Mouse (Mus musculus) left cerebral cortex, postnatal 36 days (tissue): ENCODE data around the gene Bet1l. TPM values are rescaled to one million over a fixed set of nuclear protein-coding genes. Genes with fewer than 3 reads are reported as not detected.

Source experiments
- DNase-seq, 2 experiments: peaks; one replicate each; pipeline ENCODE4 v3.0.0; 2021 to 2022; ENCODE audit warnings: low spot score in 2 of 2, mixed read lengths in 1 of 2
- intact Hi-C: fragments of 180-260 bp; cut with DNase I; formaldehyde crosslinking; loops from one replicate; pipeline ENCODE4 v1.15.1; 2025
- total RNA-seq, 2 experiments: library from RNA; stranded (reverse); gene quantifications; 2 replicates each; pipeline ENCODE4 v1.2.3; 2021

The Bet1l gene
- total RNA-seq, 2 experiments from 2014 or later = 22.5 to 27.3 TPM

DNA sequence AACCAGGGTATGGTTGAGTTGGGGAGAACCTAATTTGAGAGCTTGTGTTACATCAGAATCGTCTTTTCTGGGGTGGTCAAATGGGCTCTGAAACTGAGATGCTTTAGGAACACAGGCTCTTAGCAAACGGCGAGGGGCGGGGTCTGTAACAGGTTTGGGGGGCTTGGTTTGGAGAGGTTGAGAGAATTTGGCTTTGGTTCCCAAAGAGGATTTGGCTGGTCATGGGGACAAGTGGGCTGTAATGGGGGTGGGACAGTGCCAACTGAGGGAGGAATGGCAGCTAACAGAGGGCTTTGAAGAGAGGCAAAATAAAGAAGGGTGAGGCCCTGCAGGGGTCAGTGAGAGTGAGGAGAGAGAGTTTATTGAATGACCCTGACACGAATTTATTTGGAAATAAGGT is 17.8 kb downstream of the Bet1l start:
- intact Hi-C loops = no loop called here
- DNase-seq = no peak

DNA sequence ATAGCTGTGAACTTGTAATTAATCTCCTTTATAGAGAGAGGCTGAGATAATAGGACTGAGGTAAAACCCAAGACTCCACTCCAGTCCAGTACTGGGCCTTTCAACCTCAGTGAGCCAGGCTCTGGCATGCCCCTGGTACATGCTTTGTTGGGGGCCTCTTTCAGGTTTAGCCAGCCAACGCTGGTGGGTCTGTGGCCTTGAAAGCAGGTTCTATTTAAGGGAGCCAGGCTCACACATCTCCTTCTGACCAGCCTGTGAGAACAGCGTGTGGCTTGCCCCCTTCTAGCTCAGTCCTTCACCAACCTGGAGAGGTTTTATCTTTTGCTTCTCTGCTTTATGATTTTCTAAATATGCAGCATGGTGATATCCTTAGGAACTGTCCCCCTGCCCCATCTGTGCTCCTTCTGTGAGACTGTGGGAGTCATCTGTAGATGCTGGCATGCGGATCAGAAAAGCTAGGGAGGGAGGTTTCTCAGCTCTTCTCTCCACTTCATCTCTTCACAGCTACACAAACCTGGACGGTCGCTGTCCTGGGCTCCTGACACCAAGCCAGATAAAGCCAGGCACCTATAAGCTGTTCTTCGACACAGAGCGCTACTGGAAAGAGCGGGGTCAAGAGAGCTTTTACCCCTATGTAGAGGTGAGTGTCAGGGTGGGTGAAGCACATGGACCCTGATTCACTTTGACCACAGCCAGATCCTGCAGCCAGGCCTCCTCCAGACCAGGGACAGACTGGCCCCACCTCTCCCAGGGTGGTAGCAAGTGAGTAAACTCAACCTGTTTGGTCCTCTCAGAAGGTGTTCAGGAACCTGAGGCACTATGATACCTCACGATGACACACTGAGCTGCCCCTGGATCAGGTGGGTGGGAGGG is 20.9 kb downstream of the Bet1l start:
- peak in 1 of 2 experiments; percentile 59 for DNase-seq
- intact Hi-C loops = no loop called here

DNA sequence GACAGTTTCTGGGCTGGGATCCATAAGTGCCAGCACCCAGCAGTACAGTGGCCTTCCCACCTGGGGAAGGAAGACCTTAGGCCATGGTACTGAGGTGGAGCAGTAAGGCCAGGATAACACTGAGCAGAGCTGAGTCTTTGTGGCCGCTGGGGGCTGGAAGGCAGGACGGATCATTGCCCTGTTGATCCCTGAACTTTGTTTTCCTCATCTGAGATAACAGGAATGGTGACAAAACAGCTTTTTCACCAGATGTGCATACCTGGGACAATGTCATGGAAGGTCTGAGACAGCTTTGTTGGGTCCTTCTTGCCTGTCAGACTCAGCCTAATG is 21.7 kb downstream of the Bet1l start:
- intact Hi-C loops = no loop called here
- DNase-seq = no peak

DNA sequence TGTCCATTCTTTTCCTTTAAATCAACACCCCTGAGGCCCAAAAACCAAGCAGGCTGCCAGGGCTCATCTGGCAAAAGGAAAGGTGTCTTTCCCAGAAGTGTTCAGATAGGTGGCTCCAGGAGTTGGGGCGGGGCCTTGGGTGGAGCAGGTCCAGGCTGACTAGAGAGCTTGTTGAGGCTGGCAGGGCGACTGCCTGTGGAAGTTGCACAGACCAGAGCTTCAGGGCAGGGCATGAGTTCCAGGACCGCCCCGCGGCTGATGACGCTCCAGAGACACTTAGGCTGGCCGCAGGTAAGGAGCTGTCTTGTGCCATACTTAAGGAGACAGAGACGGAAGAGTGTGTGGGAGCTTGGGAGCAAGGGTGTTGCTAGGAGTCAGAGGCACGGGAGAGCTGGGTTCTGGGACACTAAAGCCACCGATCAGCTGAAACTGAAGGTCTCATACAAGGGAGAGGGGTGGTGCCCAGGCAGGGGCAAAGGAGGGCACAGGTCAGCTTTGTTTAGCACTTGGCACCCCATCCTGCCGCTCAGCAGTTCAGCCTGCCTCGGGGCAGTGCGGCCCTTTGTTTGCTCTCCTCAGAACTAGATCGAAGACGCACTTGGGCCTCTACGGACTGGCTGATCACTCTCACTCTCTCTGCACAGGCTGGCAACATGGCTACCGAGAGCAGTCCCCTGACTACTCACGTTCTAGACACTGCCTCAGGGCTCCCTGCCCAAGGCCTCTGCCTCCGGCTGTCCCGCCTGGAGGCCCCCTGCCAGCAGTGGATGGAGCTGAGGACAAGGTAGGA is 22.2 kb downstream of the Bet1l start, which contains the start of gene Urah:
Gene Urah, plus strand, starts transcription at position 51 of the 790 bp plus-strand sequence.
- intact Hi-C loops = no loop called here

DNA sequence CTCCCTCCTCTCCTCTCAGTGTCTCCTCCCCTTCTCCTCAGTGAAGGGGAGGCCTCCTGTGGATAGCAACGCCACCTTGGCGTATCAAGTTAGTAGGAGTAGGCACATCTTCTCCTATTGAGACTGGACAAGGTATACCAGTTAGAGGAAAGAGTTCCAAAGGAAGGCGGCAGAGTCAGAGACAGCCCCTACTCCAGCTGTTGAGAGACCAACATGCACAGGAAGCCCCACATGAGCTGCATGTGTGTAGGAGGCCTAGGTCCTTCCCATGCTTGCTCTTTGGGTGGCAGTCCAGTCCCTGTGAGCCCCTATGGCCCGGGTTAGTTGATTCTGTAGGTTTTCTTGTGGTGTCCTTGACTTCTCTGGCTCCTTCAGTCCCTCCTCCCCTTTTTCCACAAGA is 24.0 kb downstream of the Bet1l start:
- intact Hi-C loops = no loop called here
- DNase-seq = no peak

More for the DNA sequence above, 22.2 kb downstream of the Bet1l start, which contains the start of gene Urah:
- DNase-seq = no peak

DNA sequence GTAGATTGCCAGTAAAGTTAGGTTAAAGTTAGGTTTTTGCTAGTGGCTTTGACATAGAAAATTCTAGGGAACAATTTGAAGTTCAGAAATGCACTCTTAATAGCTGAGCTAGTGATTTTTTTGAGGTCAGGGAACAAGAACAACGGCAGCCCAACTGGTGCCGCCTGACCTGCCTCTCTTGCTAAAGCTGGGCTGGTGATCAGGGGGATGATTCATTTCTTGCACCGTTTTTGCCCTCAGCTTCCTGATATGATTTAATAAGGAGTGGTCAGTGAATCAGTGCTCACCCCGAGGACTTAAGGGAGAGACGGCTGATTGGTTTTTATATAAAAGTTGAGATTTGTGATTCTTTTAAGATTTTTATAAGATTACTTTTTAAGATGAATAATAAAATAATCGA is 25.9 kb downstream of the Bet1l start:
- intact Hi-C loops = no loop called here
- peak in 1 of 2 experiments; percentile 1 for DNase-seq

DNA sequence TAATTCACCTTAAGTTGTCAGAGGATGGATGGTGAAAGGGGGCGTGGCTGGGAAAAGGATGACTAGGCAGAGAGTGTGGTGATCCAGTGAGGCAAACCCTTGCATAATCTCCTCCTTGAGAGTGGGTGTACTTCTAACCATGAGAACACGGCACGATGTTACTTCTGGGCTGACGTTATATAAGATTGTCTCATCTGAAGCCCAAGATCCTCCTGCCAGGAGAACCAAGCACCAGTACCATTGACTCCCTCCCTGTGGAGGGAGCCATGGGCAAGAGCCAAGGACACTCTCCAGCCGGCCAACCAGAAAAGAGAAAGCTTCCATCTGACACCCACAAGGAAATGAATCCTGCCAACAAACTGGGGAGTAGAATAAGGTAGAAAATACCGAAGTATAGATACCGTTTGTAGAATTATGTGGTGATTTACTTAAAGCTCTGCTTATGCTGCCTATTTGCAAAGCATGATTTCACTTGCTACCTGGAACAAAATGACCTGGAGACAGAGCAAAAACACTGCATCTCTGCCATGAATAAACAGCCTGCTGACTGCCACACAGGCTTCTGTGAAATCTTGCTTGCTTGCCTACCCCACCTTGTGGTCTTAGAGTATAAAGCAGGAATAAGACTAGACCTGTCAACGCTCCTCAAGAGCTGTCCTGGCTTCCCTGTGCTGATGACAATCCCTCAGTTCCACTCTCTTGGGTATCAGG is 29.1 kb downstream of the Bet1l start:
- intact Hi-C loops = loop anchor here (2.0 kb wide), 2 partner anchors 676 to 750 kb away; no protein-coding TSS in a partner anchor
- DNase-seq = peak; percentile 69 to 81

DNA sequence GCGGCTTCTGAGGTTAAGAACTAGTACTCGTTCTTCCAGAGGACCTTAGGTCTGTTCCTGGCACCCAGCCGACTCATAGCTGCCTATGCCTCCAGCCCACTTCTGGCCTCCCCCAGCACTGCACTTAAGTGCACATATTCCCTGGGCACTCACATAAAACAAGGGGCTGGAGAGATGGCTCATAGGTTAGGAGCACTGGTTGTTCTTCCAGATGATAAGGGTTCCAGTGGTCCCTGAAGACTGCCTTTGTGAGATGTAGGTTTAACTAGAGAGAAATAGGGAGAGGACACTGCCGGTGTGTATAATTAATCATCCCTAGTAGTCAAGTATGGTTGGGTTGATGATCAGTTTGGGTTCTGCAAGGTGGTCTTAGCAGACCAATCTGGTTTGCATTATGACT is 34.6 kb downstream of the Bet1l start:
- intact Hi-C loops = no loop called here

DNA sequence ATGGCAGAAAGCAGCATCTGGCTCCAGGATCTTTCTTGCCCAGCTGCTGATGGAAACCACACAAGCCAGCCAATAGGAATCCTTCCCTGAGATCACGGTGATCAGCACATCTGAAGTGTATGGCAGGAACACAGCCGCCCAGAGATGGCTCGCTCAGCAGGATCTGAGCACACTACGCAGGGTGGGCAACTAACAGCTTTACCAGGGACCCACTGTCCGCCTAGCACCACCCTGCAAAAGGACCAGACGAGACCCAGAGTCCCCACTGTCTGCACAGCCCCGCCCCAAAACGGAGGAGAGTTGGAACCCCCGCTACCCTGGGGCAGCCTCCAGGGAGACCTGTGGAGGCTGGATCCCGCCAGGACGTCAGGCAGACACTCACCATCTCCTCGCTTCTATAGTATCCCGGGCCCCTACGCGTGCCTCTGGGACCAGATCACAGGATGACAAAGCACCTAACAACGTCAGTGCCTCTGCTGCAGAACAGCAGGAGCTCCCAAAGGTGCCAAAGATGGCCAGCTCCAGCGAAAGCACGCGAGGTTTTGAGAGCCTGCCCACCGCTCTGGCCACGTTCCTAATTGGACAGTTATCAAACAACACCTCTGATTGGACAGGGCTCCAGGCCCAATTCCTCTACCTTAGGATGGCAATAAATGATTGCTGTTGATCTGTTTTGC is 35.6 kb downstream of the Bet1l start, which contains the start of gene Zfp941:
Gene Zfp941, minus strand, starts transcription at position 526 of the 677 bp plus-strand sequence.
- intact Hi-C loops = no loop called here
- DNase-seq = peak; percentile 61 to 75

More for the DNA sequence above, 34.6 kb downstream of the Bet1l start:
- no peak for DNase-seq

DNA sequence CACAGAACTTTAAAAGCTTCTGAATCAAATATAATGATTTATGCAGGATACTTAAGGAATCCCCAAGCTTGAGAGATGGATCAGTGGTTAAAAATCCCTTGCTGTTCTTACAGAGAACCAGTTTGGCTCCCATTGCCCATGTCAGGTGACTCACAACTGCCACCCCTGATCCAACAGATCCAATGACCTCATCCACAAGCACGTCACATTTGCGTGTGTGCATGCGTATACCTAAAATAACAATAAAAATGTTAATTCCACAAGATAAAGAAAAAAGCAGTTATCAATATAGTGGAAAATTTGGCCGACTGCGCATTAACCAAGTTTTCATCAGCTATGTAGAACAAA is 36.1 kb downstream of the Bet1l start:
- intact Hi-C loops = no loop called here
- no peak for DNase-seq

DNA sequence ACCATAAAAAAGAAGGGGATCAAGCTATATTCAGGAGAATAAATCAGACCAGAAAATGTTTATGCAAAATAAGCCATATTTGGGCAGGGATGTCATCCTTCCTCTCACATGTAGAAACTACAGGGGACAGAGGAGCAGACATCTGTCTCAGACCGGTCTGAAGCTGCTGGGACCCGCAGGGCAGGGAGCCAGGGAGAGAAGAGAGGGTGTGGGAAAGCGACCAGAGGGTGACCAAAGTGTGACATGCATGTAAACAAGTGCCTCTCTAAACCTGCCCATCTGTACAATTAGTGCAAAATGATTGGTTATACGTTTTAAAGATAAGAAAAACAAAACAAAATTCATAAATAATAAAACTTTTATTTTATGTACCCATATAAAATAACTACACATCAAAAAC is 37.2 kb downstream of the Bet1l start:
- intact Hi-C loops = no loop called here

DNA sequence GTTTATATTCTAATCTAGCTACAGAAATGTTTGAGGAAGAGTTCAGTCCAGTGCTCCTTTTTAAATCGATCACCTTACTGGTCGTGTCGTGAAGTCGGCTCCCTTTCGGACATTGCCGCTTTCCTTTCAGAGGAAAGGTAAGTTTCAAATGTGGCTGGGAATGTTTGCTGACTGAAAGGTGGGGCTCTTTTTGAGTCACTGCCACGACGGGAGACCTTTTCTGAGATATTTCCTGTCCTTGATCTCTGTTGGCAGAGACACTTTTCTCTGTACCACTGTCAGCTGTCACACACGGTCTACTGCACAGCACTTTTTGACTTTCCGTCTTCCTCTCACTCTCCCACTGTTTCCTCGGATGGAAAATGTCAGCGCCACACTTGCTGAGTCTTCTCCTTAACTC is 44.5 kb downstream of the Bet1l start:
- intact Hi-C loops = no loop called here
- no peak for DNase-seq

More for the DNA sequence above, 37.2 kb downstream of the Bet1l start:
- DNase-seq = no peak

DNA sequence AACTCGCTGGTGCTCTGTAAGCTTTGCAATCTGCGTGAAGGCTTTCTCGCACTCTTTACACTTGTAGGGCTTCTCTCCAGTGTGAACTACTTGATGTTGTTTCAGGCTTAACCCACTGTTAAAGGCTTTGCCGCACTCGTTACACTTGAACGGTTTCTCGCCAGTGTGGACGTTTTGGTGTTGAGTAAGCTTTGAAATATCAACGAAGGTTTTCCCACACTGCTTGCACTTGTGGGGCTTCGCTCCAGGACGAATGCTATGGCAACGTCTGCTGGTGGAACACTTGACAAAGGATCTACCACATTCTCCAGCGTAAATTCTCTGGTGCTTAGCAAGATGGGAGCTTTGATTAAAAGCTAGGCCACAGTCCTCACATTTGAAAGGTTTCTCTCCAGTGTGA is 45.7 kb downstream of the Bet1l start:
- DNase-seq = no peak
- intact Hi-C loops = no loop called here

DNA sequence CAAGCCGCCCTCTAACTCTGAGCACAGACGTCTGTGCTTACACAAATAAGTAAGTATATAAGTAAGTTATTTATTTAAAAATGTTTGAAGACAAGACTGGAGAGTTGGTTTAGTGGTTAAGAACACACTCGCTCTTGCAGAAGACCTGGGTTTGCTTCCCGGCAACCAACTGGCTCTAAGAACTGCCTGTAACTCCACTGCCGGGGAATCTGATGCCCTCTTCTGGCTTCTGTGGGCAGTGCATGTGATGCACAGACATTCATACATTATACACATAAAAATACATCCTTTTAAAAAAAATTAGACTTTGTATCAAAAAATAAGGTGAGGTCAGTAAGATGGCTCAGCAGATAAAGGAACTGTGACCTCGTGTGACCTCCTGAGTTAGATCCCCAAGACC is 46.9 kb downstream of the Bet1l start:
- intact Hi-C loops = no loop called here
- DNase-seq = no peak

DNA sequence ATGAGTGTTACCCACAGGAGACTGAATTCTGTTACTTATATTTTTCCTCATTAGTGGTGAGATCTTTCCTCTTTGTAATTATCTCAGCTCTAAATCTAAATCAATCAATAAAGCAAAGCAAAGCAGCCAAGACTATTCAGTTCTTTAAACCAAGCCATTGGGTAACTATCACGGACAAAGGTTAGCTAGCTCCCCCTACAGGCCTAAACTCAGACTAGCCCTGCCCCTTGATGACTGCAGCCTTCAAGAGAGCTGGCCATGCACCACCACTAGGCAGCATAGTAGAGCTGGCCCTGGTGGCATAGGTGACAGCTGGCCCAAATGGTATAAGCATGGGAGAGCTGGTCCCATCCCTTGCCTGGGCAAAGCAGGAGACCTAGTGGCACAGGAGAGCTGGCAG is 51.7 kb downstream of the Bet1l start:
- DNase-seq = peak; percentile 39 to 47
- intact Hi-C loops = no loop called here

Other genes starting within 250 kb of the Bet1l start
- gene Olfr61, start 228.6 kb downstream of the Bet1l start, total RNA-seq = not detected
- not detected for gene Olfr53, start 211.1 kb downstream of the Bet1l start, total RNA-seq
- under 1 TPM in 1 of 2 experiments, not detected in 1; 0.07 TPM for gene Olfr539, start 197.6 kb downstream of the Bet1l start, total RNA-seq
- not detected for gene Olfr45, start 175.6 kb downstream of the Bet1l start, total RNA-seq
- gene Olfr541, start 160.3 kb downstream of the Bet1l start, total RNA-seq = not detected
- not detected for gene Cyp2e1, start 93.8 kb downstream of the Bet1l start, total RNA-seq
- under 1 TPM; 0.22 to 0.54 TPM for gene Syce1, start 69.7 kb downstream of the Bet1l start, total RNA-seq
- gene Zfp941, start 35.4 kb downstream of the Bet1l start, total RNA-seq = 10 to 100 TPM; 22.2 to 31.0 TPM
- gene Urah, start 22.6 kb downstream of the Bet1l start, total RNA-seq = 1 to 10 TPM; 2.1 to 8.4 TPM
- not detected for gene Scgb1c1, start 12.0 kb downstream of the Bet1l start, total RNA-seq
- not detected for gene Odf3, start 9.8 kb downstream of the Bet1l start, total RNA-seq
- gene Gm45785, start 1.2 kb downstream of the Bet1l start, total RNA-seq = 1 to 10 TPM in 1 of 2 experiments, not detected in 1; 2.3 TPM
- gene Ric8a, start 620 bp downstream of the Bet1l start, total RNA-seq = 10 to 100 TPM; 68.2 to 68.7 TPM
- 100 to 1,000 TPM; 106 to 113 TPM for gene Psmd13, start 24.4 kb upstream of the Bet1l start, total RNA-seq
- gene Sirt3, start 24.7 kb upstream of the Bet1l start, total RNA-seq = 10 to 100 TPM; 73.1 to 78.5 TPM
- not detected for gene Cox8b, start 42.9 kb upstream of the Bet1l start, total RNA-seq
- gene Nlrp6, start 63.3 kb upstream of the Bet1l start, total RNA-seq = under 1 TPM; 0.47 to 0.54 TPM
- 1 to 10 TPM; 3.3 to 5.8 TPM for gene Pgghg, start 83.8 kb upstream of the Bet1l start, total RNA-seq
- gene Ifitm5, start 92.7 kb upstream of the Bet1l start, total RNA-seq = not detected
- not detected for gene Gm45717, start 98.4 kb upstream of the Bet1l start, total RNA-seq
- gene Ifitm2, start 98.4 kb upstream of the Bet1l start, total RNA-seq = 10 to 100 TPM; 12.3 to 14.0 TPM
- gene Ifitm1, start 109.6 kb upstream of the Bet1l start, total RNA-seq = 1 to 10 TPM; 3.6 to 4.2 TPM
- gene Ifitm3, start 153.2 kb upstream of the Bet1l start, total RNA-seq = 10 to 100 TPM in 1 of 2 experiments, 1 to 10 TPM in 1; 9.6 to 14.3 TPM
- not detected for gene Ifitm6, start 160.3 kb upstream of the Bet1l start, total RNA-seq
- not detected for gene Gm17387, start 171.6 kb upstream of the Bet1l start, total RNA-seq
- 10 to 100 TPM; 84.4 to 86.3 TPM for gene B4galnt4, start 203.5 kb upstream of the Bet1l start, total RNA-seq
- not detected for gene Pkp3, start 220.6 kb upstream of the Bet1l start, total RNA-seq
- 1 to 10 TPM; 1.7 to 2.8 TPM for gene Sigirr, start 243.0 kb upstream of the Bet1l start, total RNA-seq